Mouse (Mus musculus): Measurements from ENCODE around the gene Dyrk1a.

GRCm38 (mm10) chr16:94590977-94591376 is 21.2 kb downstream of the Dyrk1a start:
- no peak for TF ChIP-seq POLR2A (IDR thresholded peaks at IDR 0.05; ENCODE audit: borderline replicate concordance, extremely low read depth, low read depth, low read length)
- no peak for TF ChIP-seq CTCF (IDR thresholded peaks at IDR 0.05; ENCODE audit: insufficient read depth, low read length)

All from lung, adult 2 months (tissue).